ENCODE assay signal across 25 mouse cellular contexts in the genomic region with DNA sequence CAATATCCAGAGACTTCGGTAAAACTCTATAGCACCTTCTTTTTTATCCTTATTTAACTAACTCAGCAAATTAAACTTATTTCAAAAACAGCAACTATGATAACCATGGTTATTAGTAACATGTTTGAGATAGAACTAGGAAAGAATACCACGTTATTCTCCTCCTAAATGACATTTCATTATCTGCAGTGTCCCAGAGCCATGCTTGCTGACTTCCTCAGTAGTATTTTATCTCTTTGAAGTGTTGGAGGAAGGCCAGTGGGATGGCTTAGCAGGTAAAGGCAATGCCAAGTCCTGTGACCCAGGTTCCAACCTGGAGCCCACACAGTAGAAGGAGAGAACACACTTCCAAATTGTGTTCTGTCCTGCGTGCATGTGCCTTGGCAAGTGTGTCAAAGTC.
DNase-seq lines count a peak whose midpoint lies in the region; ATAC-seq and TF ChIP-seq lines count a peak whose summit lies in the region.
"Had no signal": no experiment of that assay in that cellular context is flagged by ENCODE, and none has a peak within 500 bp of the region (broad histone marks: within the 10 kb centered on the region; RNA-seq: fewer than 3 reads in every experiment).

No protein-coding gene starts in this region.

- H3K27me3 ChIP-seq in kidney, adult 2 months (replicated peaks; ENCODE audit: control insufficient read depth, insufficient read depth, low read length), result no peaks in the 10 kb centered on the region
- H3K27me3 ChIP-seq in MEL (ENCODE audit: control insufficient read depth in 1 of 2, insufficient read depth in 2 of 2, low read length in 2 of 2), result no peaks in the 10 kb centered on the region
- H3K27me3 ChIP-seq in forebrain, embryonic 15.5 days, result no peaks in the 10 kb centered on the region
- H3K27me3 ChIP-seq: embryonic facial prominence, embryonic 13.5 days; embryonic facial prominence, embryonic 15.5 days; forebrain, embryonic 12.5 days; Patski had no signal

- no peaks in the 10 kb centered on the region for H3K9me3 ChIP-seq in MEL (replicated peaks; ENCODE audit: insufficient read depth, low read length)
- no peaks in the 10 kb centered on the region for H3K9me3 ChIP-seq in forebrain, embryonic 15.5 days
- H3K9me3 ChIP-seq: embryonic facial prominence, embryonic 13.5 days; embryonic facial prominence, embryonic 15.5 days; forebrain, embryonic 10.5 days; forebrain, embryonic 12.5 days had no signal

- H3K36me3 ChIP-seq in kidney, adult 2 months (ENCODE audit: control insufficient read depth, insufficient read depth, low read length), result peaks cover 5% of the 10 kb centered on the region
- H3K36me3 ChIP-seq in MEL (ENCODE audit: control insufficient read depth in 1 of 2, insufficient read depth in 2 of 2, low read length in 2 of 2), result peaks cover 0 to 45% of the 10 kb centered on the region in 2 experiments; a peak in 2 of 4 replicates
- peaks cover 11% of the 10 kb centered on the region for H3K36me3 ChIP-seq in forebrain, embryonic 15.5 days

- H3K27ac ChIP-seq in kidney, adult 2 months (ENCODE audit: insufficient read depth, low read depth, low read length), result no peak overlapping the region
- peak overlapping the region; percentile 37 for H3K27ac ChIP-seq in MEL (ENCODE audit: control insufficient read depth, low read depth, low read length)
- no peak overlapping the region for H3K27ac ChIP-seq in forebrain, embryonic 15.5 days (replicated peaks)
- H3K27ac ChIP-seq: embryonic facial prominence, embryonic 13.5 days; embryonic facial prominence, embryonic 15.5 days; forebrain, embryonic 10.5 days; forebrain, embryonic 12.5 days had no signal

- no peak overlapping the region for H3K4me3 ChIP-seq in kidney, adult 2 months (ENCODE audit: insufficient read depth, low read depth, low read length)
- H3K4me3 ChIP-seq in MEL (ENCODE audit: control insufficient read depth in 1 of 2, insufficient read depth in 1 of 2, low read depth in 2 of 2, low read length in 2 of 2), result no peak overlapping the region
- no peak overlapping the region for H3K4me3 ChIP-seq in forebrain, embryonic 15.5 days
- H3K4me3 ChIP-seq: embryonic facial prominence, embryonic 13.5 days; embryonic facial prominence, embryonic 15.5 days; erythroblast, embryonic 14.5 days; forebrain, embryonic 10.5 days; forebrain, embryonic 12.5 days had no signal

- no peak for TF ChIP-seq CTCF in kidney, adult 2 months (conservative IDR thresholded peaks at IDR 0.05; ENCODE audit: insufficient read depth, insufficient read length, low read depth, low read length)
- no peak for TF ChIP-seq CTCF in MEL (IDR thresholded peaks at IDR 0.05 in 2 of 3, conservative IDR thresholded peaks at IDR 0.05 in 1 of 3; ENCODE audit: control insufficient read depth in 1 of 3, insufficient read depth in 1 of 3, low read depth in 2 of 3, low read length in 3 of 3, poor library complexity in 1 of 3, severe bottlenecking in 1 of 3)

- TF ChIP-seq POLR2A in kidney, adult 2 months (IDR thresholded peaks at IDR 0.05; ENCODE audit: low read depth, low read length), result no peak
- TF ChIP-seq POLR2A in MEL (IDR thresholded peaks at IDR 0.05; ENCODE audit: control insufficient read depth in 1 of 2, insufficient read depth in 1 of 2, low read depth in 1 of 2, low read length in 2 of 2, poor library complexity in 1 of 2), result no peak

- no peak overlapping the region for H3K4me2 ChIP-seq in forebrain, embryonic 15.5 days (replicated peaks)
- H3K4me2 ChIP-seq: embryonic facial prominence, embryonic 13.5 days; embryonic facial prominence, embryonic 15.5 days; forebrain, embryonic 12.5 days had no signal

- no peaks in the 10 kb centered on the region for H3K79me2 ChIP-seq in MEL (ENCODE audit: control insufficient read depth, insufficient read depth, low read length, poor library complexity)

- TF ChIP-seq EP300 in MEL (IDR thresholded peaks at IDR 0.05; ENCODE audit: low read depth in 1 of 2, low read length in 2 of 2), result peak; percentile 80 to 85

- TF ChIP-seq RAD21 in MEL (IDR thresholded peaks at IDR 0.05; ENCODE audit: low read depth, low read length), result no peak

- WGBS in kidney, adult 2 months, result 69% methylated on average over 3 of the region's 3 CpGs
- WGBS in forebrain, embryonic 15.5 days, result 78% methylated on average over 3 of the region's 3 CpGs

- peak; percentile 45 for DNase-seq in kidney, adult 2 months
- no peak for DNase-seq in kidney, postnatal 14 days
- peak; percentile 35 to 44 for DNase-seq in kidney, postnatal 36 days
- DNase-seq in kidney, postnatal 4 days, result no peak
- DNase-seq in MEL (ENCODE audit: low read depth, low spot score), result peak; percentile 64
- no peak for DNase-seq in adipocyte (ENCODE audit: low spot score)
- DNase-seq: adrenal gland, adult 2 months; adrenal gland, postnatal 10 days; adrenal gland, postnatal 25 days; cerebellum, adult 11 months; cerebellum, adult 18-20 months; cerebellum, adult 8-10 months; cerebellum, adult 9-11 months; cerebellum, postnatal 36 days; embryo, embryonic 11 days; forebrain, postnatal 0 days had no signal

- no peak overlapping the region for H3K9ac ChIP-seq in MEL (ENCODE audit: control insufficient read depth, low read depth, low read length, poor library complexity, severe bottlenecking)
- H3K9ac ChIP-seq in forebrain, embryonic 15.5 days (replicated peaks), result no peak overlapping the region
- H3K9ac ChIP-seq: embryonic facial prominence, embryonic 13.5 days; embryonic facial prominence, embryonic 15.5 days; forebrain, embryonic 12.5 days; forebrain, postnatal 0 days had no signal

- H3K4me1 ChIP-seq in kidney, adult 2 months (ENCODE audit: control insufficient read depth, insufficient read depth, low read length), result peaks cover 24% of the 10 kb centered on the region; the same call in 1 of the 2 replicates
- H3K4me1 ChIP-seq in MEL (ENCODE audit: control insufficient read depth in 1 of 2, insufficient read depth in 2 of 2, low read length in 2 of 2), result peaks cover 22 to 36% of the 10 kb centered on the region in 2 experiments
- H3K4me1 ChIP-seq in forebrain, embryonic 15.5 days, result peaks cover 6% of the 10 kb centered on the region
- H3K4me1 ChIP-seq: embryonic facial prominence, embryonic 13.5 days; embryonic facial prominence, embryonic 15.5 days; forebrain, embryonic 10.5 days had no signal

- ATAC-seq in megakaryocyte progenitor cell, adult 5-6 weeks (replicated peaks; ENCODE audit: poor library complexity), result 0 out of 2 replicates have a peak, but pooled peaks have one; percentile 16
- no peak for ATAC-seq in forebrain, embryonic 15.5 days (replicated peaks)
- ATAC-seq: activated CD4-positive, CD25-positive, alpha-beta regulatory T cell, adult 4 months; Patski had no signal

TF ChIP-seq in MEL, 35 proteins besides CTCF, POLR2A, EP300 and RAD21:
- no peak for TF ChIP-seq GABPA (IDR thresholded peaks at IDR 0.05; ENCODE audit: low read depth, low read length)
- TF ChIP-seq GATA1 (IDR thresholded peaks at IDR 0.05; ENCODE audit: low read depth, low read length), result peak; percentile 76
- TF ChIP-seq MAX (IDR thresholded peaks at IDR 0.05; ENCODE audit: low read length), result peak; percentile 70
- no peak for TF ChIP-seq MYB (IDR thresholded peaks at IDR 0.05; ENCODE audit: low read depth, low read length)
- TF ChIP-seq SIN3A (IDR thresholded peaks at IDR 0.05; ENCODE audit: low read length), result peak; percentile 64
- no peak for TF ChIP-seq POLR2AphosphoS2 (IDR thresholded peaks at IDR 0.05; ENCODE audit: low read length)
- no peak for TF ChIP-seq ELF1 (IDR thresholded peaks at IDR 0.05; ENCODE audit: low read depth, low read length)
- TF ChIP-seq ETS1 (IDR thresholded peaks at IDR 0.05; ENCODE audit: low read depth, low read length), result peak; percentile 54; the same call in 1 of the 2 replicates
- TF ChIP-seq RCOR1 (IDR thresholded peaks at IDR 0.05; ENCODE audit: low read depth, low read length), result peak; percentile 67
- no peak for TF ChIP-seq SMC3 (IDR thresholded peaks at IDR 0.05; ENCODE audit: low read depth, low read length)
- peak; percentile 50; the same call in 1 of the 2 replicates for TF ChIP-seq MAFK (IDR thresholded peaks at IDR 0.05; ENCODE audit: borderline replicate concordance, low read depth, low read length)
- peak; percentile 67 for TF ChIP-seq TCF12 (IDR thresholded peaks at IDR 0.05; ENCODE audit: low read depth, low read length)
- TF ChIP-seq POLR2AphosphoS5 (IDR thresholded peaks at IDR 0.05; ENCODE audit: borderline replicate concordance, low read depth, low read length), result no peak
- TF ChIP-seq MYC (IDR thresholded peaks at IDR 0.05; ENCODE audit: low read depth, low read length), result peak; percentile 80; the same call in 1 of the 2 replicates
- no peak for TF ChIP-seq ZMIZ1 (IDR thresholded peaks at IDR 0.05; ENCODE audit: low read depth, low read length)
- TF ChIP-seq MXI1 (IDR thresholded peaks at IDR 0.05; ENCODE audit: low read depth, low read length), result peak; percentile 89
- TF ChIP-seq ZKSCAN1 (IDR thresholded peaks at IDR 0.05; ENCODE audit: low read depth, low read length), result no peak

Comparison
In these comparisons a context has a peak if more than half of its experiments do, and no peak if none do; other contexts are left out.
1. DNase-seq: peak in kidney, adult 2 months (single experiment), kidney, postnatal 36 days (2 of 2) and MEL (single experiment); none in kidney, postnatal 14 days (single experiment), kidney, postnatal 4 days (0 of 2) and adipocyte (single experiment).